Mouse (Mus musculus): ENCODE measurements around the gene Gata1.
"Not testable (repeated sequence)": the region's sequence is repeated elsewhere in the genome, so short reads cannot be mapped to it uniquely, and the experiment has no call there.

The Gata1 gene

GRCm38 (mm10) chrX:7977892-7978291 is at the start of gene Gata1:
Gata1 (minus strand) TSS chrX:7978071.
- DNase-seq, result no peak

DNA sequence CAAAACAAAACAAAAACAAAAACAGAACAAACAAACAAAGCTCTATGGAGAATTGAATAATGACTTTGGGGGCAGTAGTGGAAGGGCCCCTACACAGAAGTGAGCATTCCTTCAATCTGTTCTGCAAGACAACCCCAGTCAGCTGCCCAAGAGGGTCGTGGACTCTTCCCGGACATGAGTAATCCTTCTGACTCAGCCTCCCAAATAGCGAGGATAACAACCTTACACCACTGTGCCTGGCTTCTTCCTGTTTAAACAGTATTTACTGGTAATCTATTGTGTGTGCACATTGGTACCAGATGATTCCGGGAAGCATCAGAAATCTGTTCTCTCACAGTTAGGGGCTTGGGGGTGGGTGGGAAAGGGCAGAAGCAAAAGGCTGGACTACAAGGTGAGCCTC is 48.9 kb upstream of the Gata1 start:
- no peak for DNase-seq

DNA sequence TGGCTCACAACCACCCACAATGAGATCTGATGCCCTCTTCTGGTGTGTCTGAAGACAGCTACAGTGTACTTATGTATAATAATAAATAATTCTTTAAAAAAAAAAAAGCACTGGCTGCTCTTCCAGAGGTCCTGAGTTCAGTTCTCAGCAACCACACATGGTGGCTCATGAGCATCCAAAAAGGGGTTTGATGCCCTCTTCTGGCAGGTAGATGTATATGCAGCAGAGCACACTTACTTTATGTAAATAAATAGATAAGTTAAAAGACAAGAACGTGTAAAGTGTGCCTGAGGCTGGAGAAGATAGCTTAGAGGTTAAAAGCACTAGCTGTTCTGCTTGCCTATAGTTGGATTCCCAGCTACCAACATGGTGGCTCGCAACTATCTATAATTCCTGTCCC is 46.9 kb upstream of the Gata1 start:
- DNase-seq, result no peak

GRCm38 (mm10) chrX:8020111-8020778 is 42.4 kb upstream of the Gata1 start:
- DNase-seq, result no peak

- DNase-seq, result no peak
Observed at GRCm38 (mm10) chrX:8018286-8018685, 40.4 kb upstream of the Gata1 start, which contains the start of gene Glod5. Glod5 (minus strand) TSS chrX:8018492.

DNA sequence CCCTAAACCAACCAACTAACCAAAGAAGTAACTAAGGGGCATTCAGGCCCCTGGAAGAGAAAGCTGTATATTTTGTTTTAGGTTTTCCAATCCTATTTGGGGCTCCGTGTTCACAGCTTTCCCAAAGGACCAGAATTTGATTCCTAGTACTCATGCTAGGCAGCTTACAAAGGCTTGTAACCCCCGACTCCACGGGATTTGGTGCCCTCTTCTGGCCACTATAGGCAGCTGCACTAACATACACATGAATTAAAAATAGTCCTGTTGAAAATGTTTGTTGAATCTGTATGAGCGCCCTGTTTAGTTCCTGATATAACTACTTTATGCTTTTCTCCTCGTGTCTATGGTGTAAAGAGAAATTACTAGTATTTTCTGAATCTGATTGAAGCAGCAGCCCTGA is 39.3 kb upstream of the Gata1 start:
- peak; percentile 34 for DNase-seq

DNA sequence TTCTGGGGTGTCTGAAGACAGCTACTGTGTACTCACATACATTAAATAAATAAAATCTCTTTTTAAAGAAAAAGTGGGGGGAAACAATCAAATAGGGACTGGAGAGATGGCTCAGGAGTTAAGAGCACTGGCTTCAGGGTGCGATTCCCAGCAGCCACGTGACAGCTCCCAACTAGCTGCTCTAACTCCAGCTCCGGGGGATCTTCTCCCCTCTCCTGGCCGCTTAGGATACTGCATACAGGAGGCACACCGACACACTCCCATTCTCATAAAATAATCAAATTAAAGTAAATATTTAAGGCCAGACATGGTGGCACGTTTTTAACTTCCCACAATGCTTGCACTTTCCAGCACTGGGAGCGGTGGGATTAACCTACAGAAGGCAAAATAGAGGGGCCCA is 37.8 kb upstream of the Gata1 start:
- DNase-seq, result not testable (repeated sequence)

GRCm38 (mm10) chrX:8013569-8014314 is 35.9 kb upstream of the Gata1 start:
- DNase-seq, result no peak

DNA sequence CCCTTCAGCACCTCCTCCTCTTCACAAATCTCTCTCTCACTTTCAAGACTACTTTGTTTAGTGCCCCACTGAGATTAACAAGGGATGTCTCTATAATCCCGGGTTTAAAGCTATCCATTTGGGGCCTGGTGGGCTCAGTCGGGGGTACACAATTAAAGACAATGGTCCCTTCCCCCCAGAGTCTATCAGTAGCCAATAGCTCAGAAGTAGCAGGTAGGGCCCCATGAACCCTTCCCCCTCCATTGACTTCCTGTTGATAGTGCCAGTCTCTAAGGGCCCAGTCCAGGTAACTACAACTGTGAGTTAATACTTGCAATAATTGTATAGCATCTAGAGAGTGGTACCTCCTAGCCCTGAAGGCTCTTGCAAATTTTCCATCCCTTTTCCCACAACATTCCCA is 35.3 kb upstream of the Gata1 start:
- no peak for DNase-seq

GRCm38 (mm10) chrX:8009356-8009755 is 31.5 kb upstream of the Gata1 start:
- DNase-seq, result not testable (repeated sequence)

DNA sequence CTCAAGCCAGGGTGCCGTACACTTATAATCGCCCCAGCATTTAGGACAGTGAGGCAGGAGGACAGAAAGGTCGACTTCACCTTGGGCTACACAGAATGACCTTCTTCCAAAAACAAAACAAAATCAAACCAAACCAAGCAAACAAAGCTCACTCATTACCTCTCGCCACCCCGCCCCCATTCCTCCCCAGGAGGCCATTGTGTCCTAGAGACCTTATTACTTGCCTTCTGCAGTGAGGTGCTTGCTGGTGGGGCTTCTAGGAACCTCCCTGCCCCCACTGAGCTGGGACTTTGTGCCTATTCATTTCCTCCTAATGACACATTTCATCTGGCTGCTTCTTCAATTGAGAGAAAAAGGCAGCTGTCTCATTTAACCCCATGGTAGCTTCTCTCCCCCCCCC is 30.7 kb upstream of the Gata1 start:
- no peak for DNase-seq

DNA sequence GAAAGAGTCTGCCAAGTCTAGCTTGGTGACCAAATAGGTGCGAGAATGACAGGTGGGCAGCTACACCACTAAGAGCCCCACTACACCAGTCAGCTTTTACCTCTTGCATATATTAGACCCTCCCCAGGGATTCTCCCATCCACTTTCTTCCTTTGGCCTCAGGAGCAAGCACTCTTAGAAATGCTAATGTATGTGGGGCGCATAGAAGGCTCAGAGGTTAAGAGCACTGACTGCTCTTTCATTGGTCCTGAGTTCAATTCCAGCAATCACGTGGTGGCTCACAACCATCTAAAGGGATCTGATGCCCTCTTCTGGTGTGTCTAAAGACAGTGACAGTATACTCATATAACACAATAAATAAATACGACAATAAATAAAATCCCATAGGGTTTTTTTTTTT is 25.1 kb upstream of the Gata1 start:
- no peak for DNase-seq

GRCm38 (mm10) chrX:8002001-8002400 is 24.1 kb upstream of the Gata1 start:
- DNase-seq, result no peak

DNA sequence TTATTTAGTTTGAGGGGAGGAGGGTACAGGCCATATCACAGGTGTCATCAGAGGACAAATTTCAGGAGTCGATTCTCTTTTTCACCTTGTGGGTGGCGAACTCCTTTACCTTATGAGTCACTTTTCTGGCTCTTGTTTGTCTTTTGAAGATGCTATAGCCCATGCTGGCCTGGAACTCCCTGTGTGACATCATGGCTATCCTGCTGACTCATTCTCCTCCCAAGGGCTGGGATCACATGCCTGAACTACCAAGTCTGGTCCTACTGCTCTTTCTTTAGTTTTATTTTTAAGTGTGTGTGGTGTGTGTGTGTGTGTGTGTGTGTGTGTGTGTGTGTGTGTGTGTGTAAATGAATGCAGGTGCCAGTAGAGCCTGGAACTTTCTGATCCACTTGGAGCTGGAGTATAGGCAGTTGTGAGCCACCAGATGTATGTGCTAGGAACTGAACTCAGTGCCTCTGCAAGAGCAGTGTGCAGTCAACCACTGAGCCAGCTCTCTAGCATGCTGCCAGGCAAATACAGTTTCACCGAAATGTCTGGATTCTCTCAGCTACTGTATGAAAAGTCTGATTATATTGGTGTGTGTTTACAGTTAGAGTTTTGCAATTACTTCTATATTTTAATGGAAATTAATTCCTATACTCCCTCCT is 22.8 kb upstream of the Gata1 start:
- DNase-seq, result no peak

GRCm38 (mm10) chrX:7993068-7993735 is 15.3 kb upstream of the Gata1 start:
- no peak for DNase-seq

DNA sequence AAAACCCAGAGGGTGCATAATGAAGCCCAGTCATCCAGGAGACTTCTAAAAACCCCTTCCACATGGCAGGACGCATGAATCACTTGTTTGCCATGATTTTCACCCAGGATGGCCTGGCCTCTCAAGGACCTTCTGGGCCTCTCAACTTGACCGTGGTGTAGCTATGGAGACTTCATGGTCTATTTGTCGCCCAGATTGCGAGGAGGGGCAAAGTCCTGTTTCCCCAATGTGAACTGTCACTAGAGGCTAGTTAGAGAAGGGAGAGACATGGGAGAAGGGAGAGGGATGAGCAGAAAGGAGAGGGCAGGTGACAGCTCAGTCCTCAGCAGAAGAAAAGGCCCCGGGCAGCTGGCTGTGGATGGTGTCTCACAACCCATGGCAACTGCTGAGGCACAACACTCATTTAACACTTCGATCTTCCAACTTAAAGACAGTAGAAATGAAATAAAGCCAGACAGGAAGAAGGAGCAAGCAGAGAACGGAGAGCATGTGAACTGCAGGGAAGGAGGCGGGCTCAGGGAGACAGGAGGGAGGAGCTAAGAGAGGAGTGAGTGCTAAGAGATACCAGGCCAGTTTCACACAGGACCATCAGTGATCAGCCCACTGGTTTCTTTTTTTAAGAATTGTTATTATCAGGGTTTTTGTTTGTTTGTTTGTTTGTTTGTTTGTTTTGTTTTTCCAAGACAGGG is 14.7 kb upstream of the Gata1 start:
- no peak for DNase-seq

- no peak for DNase-seq
Observed at GRCm38 (mm10) chrX:7981368-7981767, 3.5 kb upstream of the Gata1 start.

GRCm38 (mm10) chrX:7971292-7971691 is 6.6 kb downstream of the Gata1 start:
- no peak for DNase-seq

DNA sequence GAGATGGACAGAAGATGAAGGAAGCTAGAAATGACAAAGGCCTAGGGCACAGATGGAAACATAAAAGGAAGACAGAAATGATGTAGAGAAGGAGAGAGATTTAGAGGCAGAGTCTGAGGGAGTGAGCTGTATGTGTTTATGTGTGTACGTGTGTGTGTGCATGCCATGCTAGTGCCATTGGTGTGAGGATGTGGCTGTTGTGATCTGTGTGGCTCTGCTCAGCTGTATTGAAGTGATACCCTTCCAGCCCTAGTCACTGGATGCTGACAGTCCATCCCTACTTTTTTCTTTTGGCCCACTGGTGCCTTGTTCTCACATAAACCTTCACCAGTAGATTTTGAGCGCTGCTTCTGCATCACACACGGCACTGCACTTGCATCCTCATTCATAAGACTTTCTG is 9.0 kb downstream of the Gata1 start:
- DNase-seq, result no peak

DNA sequence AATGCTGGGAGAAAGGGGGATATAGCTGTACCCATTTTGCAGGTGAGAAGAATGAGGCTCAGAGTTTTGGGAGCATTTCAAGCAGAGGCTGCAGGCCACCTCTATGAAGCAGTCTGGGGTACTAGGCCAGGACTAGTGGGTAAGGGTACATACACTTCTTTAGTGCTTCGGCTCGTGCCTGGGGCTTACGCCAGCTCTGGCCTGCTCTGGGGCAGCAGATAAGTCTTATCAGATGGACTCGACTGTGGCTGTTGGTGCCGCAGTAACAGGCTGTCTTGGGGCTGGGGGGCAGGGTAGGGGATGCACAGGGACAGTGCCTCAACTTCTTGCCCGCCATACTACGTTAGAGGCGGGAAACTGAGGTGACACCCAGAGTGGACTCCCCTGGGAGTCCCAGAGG is 9.6 kb downstream of the Gata1 start:
- DNase-seq, result no peak

DNA sequence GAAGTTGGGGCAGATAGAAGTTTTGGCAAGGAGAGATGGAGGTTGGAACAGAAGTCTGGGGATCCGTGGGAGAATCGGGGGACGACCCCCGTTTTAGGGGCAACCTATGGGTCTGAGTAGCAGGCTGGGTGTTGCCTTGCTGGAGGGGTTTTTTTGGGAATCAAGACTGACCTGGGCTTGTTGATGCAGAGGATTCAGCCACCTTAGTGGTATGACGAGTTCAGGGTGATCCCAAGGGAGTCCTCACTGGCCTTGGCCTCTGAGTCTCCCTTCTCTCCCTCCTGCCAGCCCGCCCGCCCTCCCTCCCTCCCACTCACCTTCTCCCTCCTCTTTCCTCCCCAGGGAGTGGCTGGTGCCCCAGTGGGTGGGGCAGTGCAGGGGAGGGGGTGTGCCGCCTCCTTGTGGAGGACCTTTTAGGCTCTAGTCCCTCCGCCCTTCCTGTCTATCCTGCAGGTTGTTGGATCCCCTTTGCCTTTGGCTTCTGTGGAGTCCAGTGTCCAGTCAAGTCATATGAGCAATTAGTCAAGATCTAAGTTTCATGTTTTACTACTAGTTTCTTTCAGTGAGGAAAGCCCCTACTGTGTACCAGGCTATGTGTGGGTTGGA is 10.2 kb downstream of the Gata1 start:
- no peak for DNase-seq

DNA sequence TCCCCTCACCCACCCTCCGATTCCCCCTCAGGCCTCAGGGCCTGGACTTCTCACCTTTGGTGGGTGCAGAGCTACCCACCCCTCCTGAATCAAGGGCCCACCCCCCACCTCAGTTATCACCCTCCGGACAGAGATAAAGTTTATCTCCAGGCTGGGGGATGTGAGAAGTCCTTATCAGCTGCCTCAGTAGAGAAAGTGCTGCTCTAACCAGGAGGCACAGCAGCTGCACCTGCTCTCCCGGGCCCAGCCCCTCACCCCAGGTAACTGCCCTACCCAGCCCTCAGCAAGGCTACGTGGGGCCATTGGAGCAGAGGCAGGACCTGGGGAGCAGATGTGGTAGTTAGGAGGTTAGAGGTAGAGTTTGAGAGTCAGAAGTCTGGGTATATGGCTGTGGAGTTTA is 11.7 kb downstream of the Gata1 start:
- no peak for DNase-seq
